Mouse (Mus musculus): ENCODE results near the gene Hoxc6. TPM values are rescaled to one million over a fixed set of nuclear protein-coding genes. Genes with fewer than 3 reads are reported as not detected.
A peak's percentile ranks its signal among the peaks of the same experiment; 100 is the strongest.

Gene Hoxc6
- polyA plus RNA-seq, 1 experiment from 2014 or later: 6.1 TPM

- peak overlapping the region; percentile 71 for H3K27ac ChIP-seq (ENCODE audit: low read depth)
- peaks cover 36% of the 10 kb centered on the region for H3K4me1 ChIP-seq (replicated peaks; ENCODE audit: control insufficient read depth, insufficient read depth, low read length)
- ATAC-seq (replicated peaks; ENCODE audit: low FRiP score, low TSS enrichment, low read depth) (no peak), DNase-seq (ENCODE audit: low spot score) (no peak)
- no peaks in the 10 kb centered on the region for H3K9me3 ChIP-seq (ENCODE audit: control insufficient read depth, low read length)
- no peaks in the 10 kb centered on the region for H3K36me3 ChIP-seq (ENCODE audit: control insufficient read depth, insufficient read depth, low read length)
- 3% methylated on average over 31 of the region's 31 CpGs for WGBS
- peak overlapping the region; percentile 62 for H3K4me2 ChIP-seq (ENCODE audit: low read length)
- H3K27me3 ChIP-seq (replicated peaks; ENCODE audit: control insufficient read depth, insufficient read depth, low read length): peaks cover 89% of the 10 kb centered on the region
- H3K9ac ChIP-seq (ENCODE audit: low read length): peak overlapping the region; percentile 69
- H3K4me3 ChIP-seq (ENCODE audit: low read depth, low read length): peak overlapping the region; percentile 47
Observed at GRCm38 (mm10) chr15:103010112-103010846, 12.2 kb downstream of the Hoxc6 start.

- DNase-seq (ENCODE audit: low spot score) (no peak), ATAC-seq (replicated peaks; ENCODE audit: low FRiP score, low TSS enrichment, low read depth) (no peak)
- no peaks in the 10 kb centered on the region for H3K36me3 ChIP-seq (ENCODE audit: control insufficient read depth, insufficient read depth, low read length)
- H3K9ac ChIP-seq (ENCODE audit: low read length): peak overlapping the region; percentile 69
- peak overlapping the region; percentile 47 for H3K4me3 ChIP-seq (ENCODE audit: low read depth, low read length)
- peaks cover 34% of the 10 kb centered on the region for H3K4me1 ChIP-seq (replicated peaks; ENCODE audit: control insufficient read depth, insufficient read depth, low read length)
- H3K27ac ChIP-seq (ENCODE audit: low read depth): peak overlapping the region; percentile 71
- H3K27me3 ChIP-seq (replicated peaks; ENCODE audit: control insufficient read depth, insufficient read depth, low read length): peaks cover 89% of the 10 kb centered on the region
- H3K4me2 ChIP-seq (ENCODE audit: low read length): peak overlapping the region; percentile 62
- 8% methylated on average over 28 of the region's 28 CpGs for WGBS
- H3K9me3 ChIP-seq (ENCODE audit: control insufficient read depth, low read length): no peaks in the 10 kb centered on the region
Observed at GRCm38 (mm10) chr15:103010847-103011555, 12.9 kb downstream of the Hoxc6 start.

- Histone ChIP-seq H3K4me1 (replicated peaks; ENCODE audit: control insufficient read depth, insufficient read depth, low read length) (peaks cover 31% of the 10 kb centered on the region), H3K4me3 (ENCODE audit: low read depth, low read length) (peak overlapping the region; percentile 47), H3K9me3 (ENCODE audit: control insufficient read depth, low read length) (no peaks in the 10 kb centered on the region), H3K9ac (ENCODE audit: low read length) (peak overlapping the region; percentile 69), H3K27me3 (replicated peaks; ENCODE audit: control insufficient read depth, insufficient read depth, low read length) (peaks cover 89% of the 10 kb centered on the region), H3K4me2 (ENCODE audit: low read length) (peak overlapping the region; percentile 62), H3K27ac (ENCODE audit: low read depth) (peak overlapping the region; percentile 70), H3K36me3 (ENCODE audit: control insufficient read depth, insufficient read depth, low read length) (no peaks in the 10 kb centered on the region)
- 12% methylated on average over 26 of the region's 26 CpGs for WGBS
- DNase-seq (ENCODE audit: low spot score): no peak
- ATAC-seq (replicated peaks; ENCODE audit: low FRiP score, low TSS enrichment, low read depth): no peak
Observed at GRCm38 (mm10) chr15:103011928-103012486, 13.9 kb downstream of the Hoxc6 start.

GRCm38 (mm10) chr15:103013238-103013984 lies 15.4 kb downstream of the Hoxc6 start:
- peak overlapping the region; percentile 75; the same call in 1 of the 2 replicates for H3K9ac ChIP-seq (ENCODE audit: low read length)
- no peaks in the 10 kb centered on the region for H3K9me3 ChIP-seq (ENCODE audit: control insufficient read depth, low read length)
- DNase-seq (ENCODE audit: low spot score) (no peak), ATAC-seq (replicated peaks; ENCODE audit: low FRiP score, low TSS enrichment, low read depth) (no peak; the same call in 1 of the 2 replicates)
- peak overlapping the region; percentile 51 for H3K4me2 ChIP-seq (ENCODE audit: low read length)
- H3K4me1 ChIP-seq (replicated peaks; ENCODE audit: control insufficient read depth, insufficient read depth, low read length): peaks cover 31% of the 10 kb centered on the region
- 6% methylated on average over 17 of the region's 17 CpGs for WGBS
- peaks cover 84% of the 10 kb centered on the region for H3K27me3 ChIP-seq (replicated peaks; ENCODE audit: control insufficient read depth, insufficient read depth, low read length)
- no peaks in the 10 kb centered on the region for H3K36me3 ChIP-seq (ENCODE audit: control insufficient read depth, insufficient read depth, low read length)
- peak overlapping the region; percentile 47 for H3K4me3 ChIP-seq (ENCODE audit: low read depth, low read length)
- peak overlapping the region; percentile 89 for H3K27ac ChIP-seq (ENCODE audit: low read depth)

- peak overlapping the region; percentile 75 for H3K9ac ChIP-seq (ENCODE audit: low read length)
- no peaks in the 10 kb centered on the region for H3K9me3 ChIP-seq (ENCODE audit: control insufficient read depth, low read length)
- peaks cover 84% of the 10 kb centered on the region for H3K27me3 ChIP-seq (replicated peaks; ENCODE audit: control insufficient read depth, insufficient read depth, low read length)
- whole genome bisulfite sequencing: under 1% methylated on average over 51 of the region's 57 CpGs
- no peaks in the 10 kb centered on the region for H3K36me3 ChIP-seq (ENCODE audit: control insufficient read depth, insufficient read depth, low read length)
- H3K4me1 ChIP-seq (replicated peaks; ENCODE audit: control insufficient read depth, insufficient read depth, low read length): peaks cover 33% of the 10 kb centered on the region
- H3K4me2 ChIP-seq (ENCODE audit: low read length): peak overlapping the region; percentile 51
- H3K27ac ChIP-seq (ENCODE audit: low read depth): peak overlapping the region; percentile 89
- DNase-seq (ENCODE audit: low spot score) (peak; percentile 89), ATAC-seq (replicated peaks; ENCODE audit: low FRiP score, low TSS enrichment, low read depth) (peak; percentile 41)
- H3K4me3 ChIP-seq (ENCODE audit: low read depth, low read length): peak overlapping the region; percentile 47
Observed at GRCm38 (mm10) chr15:103014166-103015008, 16.3 kb downstream of the Hoxc6 start.

GRCm38 (mm10) chr15:103015009-103015399 lies 16.9 kb downstream of the Hoxc6 start:
- Histone ChIP-seq H3K9ac (ENCODE audit: low read length) (peak overlapping the region; percentile 75), H3K27me3 (replicated peaks; ENCODE audit: control insufficient read depth, insufficient read depth, low read length) (peaks cover 85% of the 10 kb centered on the region), H3K36me3 (ENCODE audit: control insufficient read depth, insufficient read depth, low read length) (no peaks in the 10 kb centered on the region), H3K9me3 (ENCODE audit: control insufficient read depth, low read length) (no peaks in the 10 kb centered on the region), H3K4me1 (replicated peaks; ENCODE audit: control insufficient read depth, insufficient read depth, low read length) (peaks cover 32% of the 10 kb centered on the region), H3K4me3 (ENCODE audit: low read depth, low read length) (peak overlapping the region; percentile 47), H3K27ac (ENCODE audit: low read depth) (peak overlapping the region; percentile 89), H3K4me2 (ENCODE audit: low read length) (peak overlapping the region; percentile 51)
- DNase-seq (ENCODE audit: low spot score): no peak
- peak; percentile 24 for ATAC-seq (replicated peaks; ENCODE audit: low FRiP score, low TSS enrichment, low read depth)
- 4% methylated on average over 27 of the region's 28 CpGs for WGBS

- no peak for DNase-seq (ENCODE audit: low spot score)
Observed at GRCm38 (mm10) chr15:103015406-103016166, 17.5 kb downstream of the Hoxc6 start.

More at GRCm38 (mm10) chr15:103015406-103016166, 17.5 kb downstream of the Hoxc6 start:
- Histone ChIP-seq H3K9me3 (ENCODE audit: control insufficient read depth, low read length) (no peaks in the 10 kb centered on the region), H3K4me3 (ENCODE audit: low read depth, low read length) (peak overlapping the region; percentile 47), H3K27ac (ENCODE audit: low read depth) (peak overlapping the region; percentile 89), H3K4me2 (ENCODE audit: low read length) (peak overlapping the region; percentile 51), H3K4me1 (replicated peaks; ENCODE audit: control insufficient read depth, insufficient read depth, low read length) (peaks cover 31% of the 10 kb centered on the region), H3K27me3 (replicated peaks; ENCODE audit: control insufficient read depth, insufficient read depth, low read length) (peaks cover 86% of the 10 kb centered on the region), H3K9ac (ENCODE audit: low read length) (peak overlapping the region; percentile 75), H3K36me3 (ENCODE audit: control insufficient read depth, insufficient read depth, low read length) (no peaks in the 10 kb centered on the region)
- 13% methylated on average over 19 of the region's 19 CpGs for WGBS
- no peak for ATAC-seq (replicated peaks; ENCODE audit: low FRiP score, low TSS enrichment, low read depth)
